Mouse (Mus musculus): ENCODE data around the gene Car9. TPM values are rescaled to one million over a fixed set of nuclear protein-coding genes. Genes with fewer than 3 reads are reported as not detected.

Gene Car9
- total and polyA plus RNA-seq, 3 experiments = 0.77 to 3.3 TPM; not detected in 1

- no peak for TF ChIP-seq TBP (IDR thresholded peaks at IDR 0.05; ENCODE audit: low read depth, low read length)
Measured at GRCm38 (mm10) chr4:43512653-43513052, 5.9 kb downstream of the Car9 start (continued).

GRCm38 (mm10) chr4:43513300-43513699 is 6.5 kb downstream of the Car9 start:
- H3K27ac ChIP-seq (ENCODE audit: control insufficient read depth, low read depth, low read length) = no peak overlapping the region
- H3K27me3 ChIP-seq (ENCODE audit: control insufficient read depth in 1 of 2, insufficient read depth in 2 of 2, low read length in 2 of 2) = no peaks in the 10 kb centered on the region
- H3K36me3 ChIP-seq (ENCODE audit: control insufficient read depth in 1 of 2, insufficient read depth in 2 of 2, low read length in 2 of 2) = peaks cover 0 to 14% of the 10 kb centered on the region in 2 experiments; a peak in 2 of 4 replicates
- no peak for TF ChIP-seq MAFK (IDR thresholded peaks at IDR 0.05; ENCODE audit: borderline replicate concordance, low read depth, low read length)
- no peak for DNase-seq (ENCODE audit: low read depth, low spot score)
- H3K79me2 ChIP-seq (ENCODE audit: control insufficient read depth, insufficient read depth, low read length, poor library complexity) = no peaks in the 10 kb centered on the region; the same call in 1 of the 2 replicates
- no peak overlapping the region for H3K4me3 ChIP-seq (ENCODE audit: control insufficient read depth in 1 of 2, insufficient read depth in 1 of 2, low read depth in 2 of 2, low read length in 2 of 2)
- no peak overlapping the region for H3K9ac ChIP-seq (ENCODE audit: control insufficient read depth, low read depth, low read length, poor library complexity, severe bottlenecking)
- no peaks in the 10 kb centered on the region for H3K9me3 ChIP-seq (replicated peaks; ENCODE audit: insufficient read depth, low read length)
- H3K4me1 ChIP-seq (ENCODE audit: control insufficient read depth in 1 of 2, insufficient read depth in 2 of 2, low read length in 2 of 2) = peaks cover 4 to 16% of the 10 kb centered on the region in 2 experiments

- no peaks in the 10 kb centered on the region for H3K27me3 ChIP-seq (ENCODE audit: control insufficient read depth in 1 of 2, insufficient read depth in 2 of 2, low read length in 2 of 2)
- TF ChIP-seq KAT2A (conservative IDR thresholded peaks at IDR 0.05; ENCODE audit: low read depth, low read length) = no peak
- TF ChIP-seq TBP (IDR thresholded peaks at IDR 0.05; ENCODE audit: low read depth, low read length) = no peak
- TF ChIP-seq POLR2A (IDR thresholded peaks at IDR 0.05; ENCODE audit: control insufficient read depth in 1 of 2, insufficient read depth in 1 of 2, low read depth in 1 of 2, low read length in 2 of 2, poor library complexity in 1 of 2) = no peak
- TF ChIP-seq ELF1 (IDR thresholded peaks at IDR 0.05; ENCODE audit: low read depth, low read length) = no peak
- TF ChIP-seq TAL1 (IDR thresholded peaks at IDR 0.05; ENCODE audit: low read length) = no peak
- no peak for TF ChIP-seq JUND (IDR thresholded peaks at IDR 0.05; ENCODE audit: low read depth, low read length)
- TF ChIP-seq ZC3H11A (IDR thresholded peaks at IDR 0.05; ENCODE audit: low read depth, low read length) = no peak
- no peak for TF ChIP-seq MEF2A (IDR thresholded peaks at IDR 0.05; ENCODE audit: extremely low read depth, insufficient replicate concordance, low read depth, low read length, poor library complexity, severe bottlenecking)
- no peak for TF ChIP-seq CHD1 (IDR thresholded peaks at IDR 0.05; ENCODE audit: low read depth, low read length)
- no peak for TF ChIP-seq E2F4 (IDR thresholded peaks at IDR 0.05; ENCODE audit: borderline replicate concordance, low read depth, low read length)
- no peak for TF ChIP-seq USF1 (IDR thresholded peaks at IDR 0.05; ENCODE audit: low read depth, low read length)
- TF ChIP-seq CHD2 (IDR thresholded peaks at IDR 0.05; ENCODE audit: low read length) = no peak
- no peak for TF ChIP-seq SMC3 (IDR thresholded peaks at IDR 0.05; ENCODE audit: low read depth, low read length)
- no peak for TF ChIP-seq RAD21 (IDR thresholded peaks at IDR 0.05; ENCODE audit: low read depth, low read length)
- TF ChIP-seq NRF1 (IDR thresholded peaks at IDR 0.05; ENCODE audit: insufficient read depth, low read depth, low read length, poor library complexity, severe bottlenecking) = no peak
- TF ChIP-seq RCOR1 (IDR thresholded peaks at IDR 0.05; ENCODE audit: low read depth, low read length) = no peak
- TF ChIP-seq ZKSCAN1 (IDR thresholded peaks at IDR 0.05; ENCODE audit: low read depth, low read length) = no peak
- no peak for TF ChIP-seq ZNF384 (IDR thresholded peaks at IDR 0.05; ENCODE audit: low read depth, low read length)
- TF ChIP-seq SIN3A (IDR thresholded peaks at IDR 0.05; ENCODE audit: low read length) = no peak
- no peak overlapping the region for H3K9ac ChIP-seq (ENCODE audit: control insufficient read depth, low read depth, low read length, poor library complexity, severe bottlenecking)
- no peaks in the 10 kb centered on the region for H3K79me2 ChIP-seq (ENCODE audit: control insufficient read depth, insufficient read depth, low read length, poor library complexity)
- H3K4me3 ChIP-seq (ENCODE audit: control insufficient read depth in 1 of 2, insufficient read depth in 1 of 2, low read depth in 2 of 2, low read length in 2 of 2) = no peak overlapping the region
- no peak for DNase-seq (ENCODE audit: low read depth, low spot score)
- peaks cover 3 to 17% of the 10 kb centered on the region in 2 experiments for H3K4me1 ChIP-seq (ENCODE audit: control insufficient read depth in 1 of 2, insufficient read depth in 2 of 2, low read length in 2 of 2)
- no peaks in the 10 kb centered on the region for H3K9me3 ChIP-seq (replicated peaks; ENCODE audit: insufficient read depth, low read length)
- H3K36me3 ChIP-seq (ENCODE audit: control insufficient read depth in 1 of 2, insufficient read depth in 2 of 2, low read length in 2 of 2) = peaks cover 0 to 14% of the 10 kb centered on the region in 2 experiments; a peak in 2 of 4 replicates
- no peak overlapping the region for H3K27ac ChIP-seq (ENCODE audit: control insufficient read depth, low read depth, low read length)
Measured at GRCm38 (mm10) chr4:43513791-43514190, 7.0 kb downstream of the Car9 start.
